ENCODE assay signal across 22 mouse cellular contexts in the genomic region with DNA sequence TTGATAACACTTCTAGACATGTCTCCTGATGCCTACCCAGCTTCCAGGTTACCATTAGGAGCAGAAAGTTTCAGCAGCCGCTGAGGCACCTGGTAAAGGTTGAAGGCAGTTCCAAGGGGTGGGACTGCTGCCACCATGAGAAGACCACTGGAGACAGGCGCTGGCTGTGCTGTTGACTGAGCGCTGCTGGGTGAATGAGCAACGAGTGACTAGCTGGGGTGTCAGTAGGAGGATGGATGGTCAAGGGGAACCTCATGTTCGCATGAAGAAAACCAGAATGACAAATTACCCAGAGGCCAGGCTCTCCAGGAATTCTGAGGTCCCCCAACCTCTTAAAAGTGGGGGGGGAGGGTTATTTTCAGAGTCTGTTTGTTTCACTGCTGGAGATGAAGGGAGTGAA.
"Had no signal": no experiment of that assay in that cellular context is flagged by ENCODE, and none has a peak within 500 bp of the region (broad histone marks: within the 10 kb centered on the region; RNA-seq: fewer than 3 reads in every experiment).

No protein-coding gene starts in this region.

- H3K4me3 ChIP-seq: left cerebral cortex, adult 2 months; limb, embryonic 12.5 days; limb, embryonic 15.5 days; midbrain, embryonic 10.5 days; midbrain, embryonic 13.5 days; myocyte had no signal

- H3K27ac ChIP-seq: left cerebral cortex, adult 2 months; limb, embryonic 12.5 days; limb, embryonic 15.5 days; liver, embryonic 14.5 days; macrophage; midbrain, embryonic 10.5 days; midbrain, embryonic 13.5 days; stomach, postnatal 0 days had no signal

- H3K27me3 ChIP-seq: limb, embryonic 12.5 days; limb, embryonic 15.5 days; midbrain, embryonic 13.5 days had no signal

- H3K4me2 ChIP-seq: limb, embryonic 12.5 days; limb, embryonic 15.5 days; liver, embryonic 11.5 days; lung, embryonic 14.5 days; midbrain, embryonic 13.5 days had no signal

- H3K4me1 ChIP-seq: midbrain, embryonic 13.5 days had no signal

- H3K36me3 ChIP-seq: limb, embryonic 12.5 days; limb, embryonic 15.5 days; midbrain, embryonic 10.5 days; midbrain, embryonic 13.5 days had no signal

- H3K9me3 ChIP-seq: limb, embryonic 12.5 days; limb, embryonic 15.5 days; midbrain, embryonic 10.5 days; midbrain, embryonic 13.5 days had no signal

- H3K9ac ChIP-seq: limb, embryonic 12.5 days; limb, embryonic 15.5 days; liver, embryonic 14.5 days; liver, postnatal 0 days; lung, embryonic 14.5 days; midbrain, embryonic 13.5 days had no signal

- DNase-seq: kidney, postnatal 14 days; layer of hippocampus, postnatal 36 days; liver, postnatal 0 days; lung, embryonic 14.5 days; right cerebral cortex, adult 18-20 months; right cerebral cortex, postnatal 14 days; right cerebral cortex, postnatal 4 days; thymus, adult 2 months; thymus, postnatal 14 days had no signal

- ATAC-seq: intestine, postnatal 0 days; liver, postnatal 0 days; lung, postnatal 0 days; midbrain, embryonic 13.5 days; midbrain, embryonic 16.5 days had no signal
